Mouse (Mus musculus) olfactory bulb, adult 2 months (tissue): ENCODE results near the gene Foxk1.

Experiments used
- CTCF ChIP-seq: fragments of 200-500 bp; IDR thresholded peaks from 2 replicates; pipeline ENCODE4 v1.5.1; 2012; ENCODE audit warnings: low read depth, mild to moderate bottlenecking, low read length, moderate library complexity; ENCODE audit not compliant: insufficient read depth
- POLR2A ChIP-seq: fragments of 200-500 bp; IDR thresholded peaks from 2 replicates; pipeline ENCODE4 v1.6.1; 2012; ENCODE audit warnings: mild to moderate bottlenecking, low read depth, low read length, moderate library complexity; ENCODE audit not compliant: insufficient read depth

- TF ChIP-seq CTCF (no peak), POLR2A (no peak)
Measured at GRCm38 (mm10) chr5:142469796-142470195, 68.5 kb downstream of the Foxk1 start.
